Mouse (Mus musculus) limb, embryonic 10.5 days (tissue): Measurements from ENCODE around the gene Setd1a. TPM values are rescaled to one million over a fixed set of nuclear protein-coding genes. Genes with fewer than 3 reads are reported as not detected.

Experiments used
- DNase-seq: peaks from one replicate; pipeline ENCODE4 v3.0.0-alpha.2; 2017; ENCODE audit warnings: low spot score
- H3K27ac ChIP-seq: fragments of 300-500 bp; sonication (generic); 2 replicates; pipeline ENCODE4 v1.5.1; 2016; ENCODE audit warnings: mild to moderate bottlenecking
- H3K27me3 ChIP-seq: fragments of 300-500 bp; sonication (generic); 2 replicates; pipeline ENCODE4 v1.6.1; 2016; ENCODE audit warnings: low read depth, mild to moderate bottlenecking; ENCODE audit not compliant: poor library complexity, severe bottlenecking
- H3K36me3 ChIP-seq: fragments of 300-500 bp; sonication (generic); 2 replicates; pipeline ENCODE4 v1.6.1; 2016; ENCODE audit warnings: mild to moderate bottlenecking, moderate library complexity
- H3K4me1 ChIP-seq: fragments of 300-500 bp; sonication (generic); 2 replicates; pipeline ENCODE4 v1.6.1; 2016
- H3K4me3 ChIP-seq: fragments of 300-500 bp; sonication (generic); 2 replicates; pipeline ENCODE4 v1.5.1; 2016; ENCODE audit warnings: mild to moderate bottlenecking, moderate library complexity
- H3K9me3 ChIP-seq: fragments of 300-500 bp; sonication (generic); replicated peaks from 2 replicates; pipeline ENCODE4 v1.6.1; 2016; ENCODE audit warnings: mild to moderate bottlenecking
- WGBS: fragments of 180-500 bp; shearing (Covaris S2); methylation state at CpG from one replicate; pipeline ENCODE4 v1.1.7; 2016; 5-methylcytosine and 5-hydroxymethylcytosine counted together
- polyA plus RNA-seq: library from polyadenylated mRNA; unstranded; fragments of >200 nt; fragmentation: Nextera tagmentation; extraction: Ambion mirVana; gene quantifications from 2 replicates; pipeline ENCODE4 v1.2.1, GENCODE M21; 2016

Gene Setd1a
- polyA plus RNA-seq, 1 experiment from 2014 or later: 21.9 TPM

DNA sequence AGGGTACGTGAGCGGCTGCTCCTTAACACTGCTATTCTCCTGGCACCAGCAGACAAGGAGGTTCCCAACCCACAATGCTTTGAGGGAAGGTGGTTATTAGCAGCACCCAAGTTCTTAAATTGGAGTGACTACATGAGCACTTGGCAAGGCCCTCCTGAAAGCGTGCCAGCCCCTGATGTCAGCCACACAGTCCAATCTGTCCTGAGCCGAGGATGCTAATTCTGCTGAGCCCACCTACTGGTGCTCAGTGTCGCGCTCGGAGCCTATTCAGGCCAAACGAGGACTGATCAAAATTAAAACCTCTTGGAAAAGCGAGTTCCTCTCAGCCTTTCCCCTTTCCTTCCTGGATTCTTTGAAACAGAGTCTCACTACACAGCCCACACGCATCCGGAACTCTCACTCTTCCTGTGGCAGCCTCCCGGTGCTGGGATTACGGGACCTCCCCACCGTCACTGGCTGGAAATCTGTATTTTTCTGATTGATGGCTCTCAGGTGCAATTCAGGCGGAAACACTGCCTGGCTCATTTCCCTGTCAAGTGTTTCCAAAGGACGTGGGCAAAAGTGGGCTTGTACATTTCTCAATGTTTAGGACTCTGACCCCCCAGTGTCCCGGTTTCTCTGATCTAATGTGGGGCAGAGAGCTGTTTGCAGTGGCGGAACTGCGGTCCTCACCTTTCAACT lies 37.9 kb downstream of the Setd1a start:
- H3K27me3 ChIP-seq: no peaks in the 10 kb centered on the region
- 85% methylated on average over 19 of the region's 19 CpGs for WGBS
- H3K4me1 ChIP-seq: no peaks in the 10 kb centered on the region
- no peak for DNase-seq
- no peak overlapping the region for H3K4me3 ChIP-seq
- H3K36me3 ChIP-seq: peaks cover 59% of the 10 kb centered on the region
- H3K9me3 ChIP-seq: no peaks in the 10 kb centered on the region
- H3K27ac ChIP-seq: no peak overlapping the region

DNA sequence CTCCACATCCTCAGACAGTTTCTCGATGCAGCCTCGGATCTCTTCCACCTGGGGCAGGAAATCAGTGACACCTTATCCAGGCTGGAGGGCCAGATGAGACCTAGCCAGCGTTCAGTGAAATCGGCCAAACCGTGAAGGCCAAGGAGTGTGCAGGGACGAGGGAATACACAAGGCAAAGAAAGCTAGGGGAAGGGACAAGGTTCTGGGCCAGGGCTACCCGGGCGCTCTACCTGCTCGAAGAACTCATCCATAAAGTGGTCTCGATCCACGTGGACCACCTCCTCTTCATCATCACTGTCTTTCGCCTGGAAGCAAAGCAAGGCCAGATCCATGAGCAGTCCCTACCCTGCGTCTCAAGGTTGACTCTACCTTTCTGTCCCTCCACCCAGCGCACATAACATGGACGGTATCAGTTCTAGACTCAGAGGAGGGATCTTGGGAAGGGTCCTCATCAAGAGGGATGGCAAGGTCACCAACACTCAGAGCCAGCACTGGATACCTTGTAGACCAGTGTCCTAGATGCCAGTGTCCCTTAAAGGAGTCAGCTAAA lies 38.7 kb downstream of the Setd1a start:
- peaks cover 51% of the 10 kb centered on the region for H3K36me3 ChIP-seq
- H3K4me3 ChIP-seq: no peak overlapping the region
- WGBS: 90% methylated on average over 15 of the region's 15 CpGs
- H3K9me3 ChIP-seq: no peaks in the 10 kb centered on the region
- H3K4me1 ChIP-seq: no peaks in the 10 kb centered on the region
- H3K27me3 ChIP-seq: no peaks in the 10 kb centered on the region
- no peak for DNase-seq
- no peak overlapping the region for H3K27ac ChIP-seq

DNA sequence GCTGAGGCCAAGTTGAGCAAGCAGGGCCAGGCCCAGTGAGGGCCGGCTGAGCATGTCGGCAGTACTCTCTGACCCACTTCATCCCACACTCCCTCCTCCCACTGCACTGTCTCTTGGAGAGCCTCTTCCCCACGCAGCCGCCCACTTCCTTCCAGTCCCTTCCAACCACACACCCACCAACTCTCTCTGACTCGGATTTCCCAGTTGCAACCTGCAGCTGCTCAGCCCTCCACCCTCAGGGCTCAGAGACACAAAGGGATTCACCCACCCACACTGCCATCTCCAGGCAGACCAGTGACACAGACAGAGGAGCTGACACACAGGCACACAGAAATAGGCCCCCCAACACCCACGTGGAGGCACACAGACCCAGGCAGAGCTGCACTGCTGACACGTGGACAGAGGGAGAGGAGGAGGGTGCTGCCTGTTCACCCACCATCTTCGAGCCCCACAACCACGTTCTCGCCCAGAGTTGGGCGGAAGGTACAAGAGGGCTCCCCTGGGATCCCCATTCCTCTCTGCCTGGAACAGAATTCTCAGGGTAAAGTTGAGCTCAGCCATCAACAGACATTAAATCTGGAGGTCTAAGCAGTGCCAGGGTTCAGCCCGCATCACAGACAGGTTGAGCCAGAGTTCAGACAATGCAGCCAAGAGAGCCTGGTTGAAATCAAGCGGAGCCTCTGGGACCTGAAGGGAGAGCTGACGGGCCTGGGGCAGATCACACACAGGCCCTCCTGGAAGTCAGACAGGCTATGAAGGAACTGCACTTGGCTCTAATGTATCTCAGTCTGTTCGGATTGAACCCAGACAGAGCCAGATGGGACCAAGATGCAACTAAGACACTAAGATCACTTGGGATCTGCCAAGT lies 39.7 kb downstream of the Setd1a start:
- Histone ChIP-seq H3K27me3 (no peaks in the 10 kb centered on the region), H3K27ac (no peak overlapping the region), H3K9me3 (no peaks in the 10 kb centered on the region), H3K4me3 (no peak overlapping the region), H3K36me3 (peaks cover 41% of the 10 kb centered on the region), H3K4me1 (peaks cover 6% of the 10 kb centered on the region)
- DNase-seq: no peak
- WGBS: 68% methylated on average over 15 of the region's 15 CpGs

GRCm38 (mm10) chr7:127817053-127817452 lies 40.6 kb downstream of the Setd1a start:
- Histone ChIP-seq H3K4me1 (peaks cover 15% of the 10 kb centered on the region), H3K27ac (no peak overlapping the region), H3K4me3 (no peak overlapping the region), H3K27me3 (no peaks in the 10 kb centered on the region), H3K36me3 (peaks cover 34% of the 10 kb centered on the region), H3K9me3 (no peaks in the 10 kb centered on the region)
- no peak for DNase-seq
- WGBS: 70% methylated on average over 7 of the region's 7 CpGs

- Histone ChIP-seq H3K4me3 (no peak overlapping the region), H3K36me3 (peaks cover 28% of the 10 kb centered on the region), H3K9me3 (no peaks in the 10 kb centered on the region), H3K4me1 (peaks cover 21% of the 10 kb centered on the region), H3K27ac (no peak overlapping the region), H3K27me3 (no peaks in the 10 kb centered on the region)
- 96% methylated on average over 5 of the region's 5 CpGs for WGBS
- no peak for DNase-seq
Measured at GRCm38 (mm10) chr7:127817776-127818175, 41.3 kb downstream of the Setd1a start.

DNA sequence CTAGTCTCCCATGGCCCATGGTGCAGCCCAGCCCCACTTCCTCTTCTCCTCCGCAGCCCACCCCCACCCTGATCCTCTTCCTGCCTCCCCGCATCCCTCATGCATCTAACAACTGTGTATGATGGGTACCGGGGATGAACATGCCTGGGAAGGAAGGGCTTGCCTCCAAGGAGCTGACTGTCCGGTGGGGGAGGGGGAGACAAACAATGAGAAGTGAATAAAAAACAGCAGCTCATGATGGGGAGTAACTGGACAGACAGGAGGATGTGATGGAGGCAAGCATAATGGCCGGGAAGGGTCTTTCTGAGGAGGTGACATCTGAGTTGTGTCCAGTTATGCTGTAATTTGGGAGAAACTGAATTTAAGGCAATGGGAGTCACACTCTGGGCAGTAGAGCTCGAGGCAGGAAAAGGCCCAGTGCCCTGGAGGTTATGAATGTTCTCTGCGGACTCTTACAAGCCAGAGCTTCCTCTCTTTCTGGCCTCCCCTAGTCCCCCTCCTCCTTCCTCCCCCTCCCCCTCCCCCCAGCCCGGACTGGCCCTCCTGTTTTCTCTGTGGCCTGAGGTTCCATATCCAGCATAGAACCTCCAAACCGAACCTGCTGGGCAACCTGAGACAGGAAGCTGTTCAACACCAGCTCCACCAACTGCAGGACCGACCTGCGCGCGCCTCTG lies 44.5 kb downstream of the Setd1a start:
- Histone ChIP-seq H3K36me3 (peaks cover 9% of the 10 kb centered on the region; the same call in 1 of the 2 replicates), H3K27ac (peak overlapping the region; percentile 34; the same call in 1 of the 2 replicates), H3K9me3 (no peaks in the 10 kb centered on the region; the same call in 1 of the 2 replicates), H3K4me3 (no peak overlapping the region), H3K27me3 (no peaks in the 10 kb centered on the region), H3K4me1 (peaks cover 45% of the 10 kb centered on the region)
- 70% methylated on average over 13 of the region's 13 CpGs for WGBS
- DNase-seq: no peak

- Histone ChIP-seq H3K27ac (no peak overlapping the region), H3K9me3 (no peaks in the 10 kb centered on the region; the same call in 1 of the 2 replicates), H3K27me3 (no peaks in the 10 kb centered on the region), H3K36me3 (peaks cover 5% of the 10 kb centered on the region; the same call in 1 of the 2 replicates), H3K4me1 (peaks cover 45% of the 10 kb centered on the region), H3K4me3 (no peak overlapping the region)
- WGBS: 90% methylated on average over 3 of the region's 3 CpGs
- DNase-seq: no peak
Measured at GRCm38 (mm10) chr7:127822494-127822893, 46.0 kb downstream of the Setd1a start.

- Histone ChIP-seq H3K9me3 (no peaks in the 10 kb centered on the region; the same call in 1 of the 2 replicates), H3K4me3 (peak overlapping the region; percentile 91), H3K36me3 (no peaks in the 10 kb centered on the region), H3K27ac (peak overlapping the region; percentile 92), H3K27me3 (no peaks in the 10 kb centered on the region), H3K4me1 (peaks cover 45% of the 10 kb centered on the region)
- WGBS: 73% methylated on average over 11 of the region's 11 CpGs
- no peak for DNase-seq
Measured at GRCm38 (mm10) chr7:127823236-127824171, 47.0 kb downstream of the Setd1a start.

GRCm38 (mm10) chr7:127824176-127824871 lies 47.9 kb downstream of the Setd1a start, which contains the start of the genes Stx4a and Stx1b:
Gene Stx4a (plus strand): TSS chr7:127824294.
Gene Stx1b (minus strand): TSS chr7:127824549.
- H3K4me3 ChIP-seq: peak within 1 kb of the TSS; percentile 91
- 3% methylated on average over 33 of the region's 38 CpGs for WGBS
- H3K9me3 ChIP-seq: no peaks in the 10 kb centered on the region; the same call in 1 of the 2 replicates
- peak within 1 kb of the TSS; percentile 92 for H3K27ac ChIP-seq
- peak; percentile 83 for DNase-seq
- H3K27me3 ChIP-seq: no peaks in the 10 kb centered on the region
- no peaks in the 10 kb centered on the region for H3K36me3 ChIP-seq
- peaks cover 45% of the 10 kb centered on the region for H3K4me1 ChIP-seq

- 88% methylated on average over 2 of the region's 2 CpGs for WGBS
- no peaks in the 10 kb centered on the region for H3K36me3 ChIP-seq
- no peaks in the 10 kb centered on the region for H3K27me3 ChIP-seq
- no peak for DNase-seq
- H3K9me3 ChIP-seq: no peaks in the 10 kb centered on the region
- H3K27ac ChIP-seq: no peak overlapping the region
- no peaks in the 10 kb centered on the region for H3K4me1 ChIP-seq
- H3K4me3 ChIP-seq: no peak overlapping the region
Measured at GRCm38 (mm10) chr7:127835550-127835949, 59.1 kb downstream of the Setd1a start.

DNA sequence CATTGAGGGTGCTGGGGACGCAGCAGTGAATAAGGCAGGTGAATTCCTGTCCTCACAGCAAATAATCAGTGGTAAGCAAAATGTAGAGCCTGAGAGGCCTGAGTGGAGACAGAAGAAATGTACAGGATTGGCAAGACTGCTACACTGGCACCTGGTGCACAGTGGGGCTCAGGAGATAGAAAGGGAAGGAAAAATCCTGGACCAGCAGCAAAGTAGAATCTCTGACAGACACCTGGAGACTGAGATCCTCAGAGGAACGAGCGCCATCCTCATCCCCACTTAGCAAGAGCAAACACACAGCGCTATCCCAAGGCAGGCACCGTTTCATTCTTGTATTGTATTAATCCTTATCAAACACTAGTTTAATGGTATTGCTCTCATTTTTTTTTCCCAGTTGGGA lies 61.0 kb downstream of the Setd1a start:
- Histone ChIP-seq H3K4me3 (no peak overlapping the region), H3K27me3 (no peaks in the 10 kb centered on the region), H3K9me3 (no peaks in the 10 kb centered on the region), H3K4me1 (peaks cover 15% of the 10 kb centered on the region), H3K27ac (no peak overlapping the region), H3K36me3 (no peaks in the 10 kb centered on the region)
- WGBS: 94% methylated on average over 5 of the region's 5 CpGs
- no peak for DNase-seq
